Comparison of ENCODE assay signal across 22 mouse cellular contexts in the genomic region with DNA sequence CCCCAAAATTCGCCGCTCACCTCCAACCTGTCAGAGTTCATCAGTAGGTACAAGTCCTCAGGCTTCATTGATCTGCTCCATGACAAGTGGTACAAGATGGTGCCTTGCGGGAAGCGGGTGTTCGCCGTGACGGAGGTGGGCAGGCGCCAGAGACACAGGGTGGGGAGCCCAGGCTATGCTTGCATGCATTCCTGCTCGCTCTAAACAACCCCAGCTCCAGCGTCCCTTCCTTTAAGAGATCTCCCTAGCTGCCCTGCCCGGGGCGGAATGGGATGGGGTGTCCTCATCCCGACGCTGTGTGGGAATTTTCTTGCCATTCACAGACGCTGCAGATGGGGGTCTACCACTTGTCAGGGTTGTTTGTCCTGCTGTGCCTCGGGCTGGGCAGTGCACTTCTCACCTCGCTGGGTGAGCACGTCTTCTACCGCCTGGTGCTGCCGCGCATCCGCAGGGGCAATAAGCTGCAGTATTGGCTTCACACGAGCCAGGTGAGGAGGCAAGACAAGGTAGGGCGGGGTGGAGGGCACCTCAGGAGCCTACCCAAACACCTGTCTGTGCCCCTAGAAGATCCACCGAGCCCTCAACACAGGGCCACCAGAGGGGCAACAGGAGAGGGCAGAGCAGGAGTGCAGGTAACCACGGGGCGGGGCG. TPM values are rescaled to one million over a fixed set of nuclear protein-coding genes. Genes with fewer than 3 reads are reported as not detected.
DNase-seq lines count a peak whose midpoint lies in the region; ATAC-seq and TF ChIP-seq lines count a peak whose summit lies in the region.
"Had no signal": no experiment of that assay in that cellular context is flagged by ENCODE, and none has a peak within 500 bp of the region (broad histone marks: within the 10 kb centered on the region; RNA-seq: fewer than 3 reads in every experiment).

No protein-coding gene starts in this region.

- H3K27ac ChIP-seq in forebrain, embryonic 10.5 days = no peak overlapping the region
- no peak overlapping the region for H3K27ac ChIP-seq in forebrain, embryonic 12.5 days
- no peak overlapping the region for H3K27ac ChIP-seq in embryonic facial prominence, embryonic 10.5 days (replicated peaks)
- H3K27ac ChIP-seq: embryonic facial prominence, embryonic 12.5 days; forebrain, embryonic 13.5 days; gastrocnemius, adult 2 months; heart, embryonic 13.5 days; hindbrain, embryonic 14.5 days had no signal

- no peak for DNase-seq in forebrain, embryonic 10.5 days (ENCODE audit: extremely low spot score, low spot score)
- DNase-seq in embryonic facial prominence, embryonic 10.5 days (ENCODE audit: low spot score) = no peak
- no peak for DNase-seq in urinary bladder, postnatal 25 days (ENCODE audit: low spot score)
- DNase-seq: adrenal gland, postnatal 10 days; B cell, adult 2 months; cerebellum, adult 11 months; cerebellum, adult 8-10 months; cerebellum, postnatal 14 days; embryo, embryonic 11 days; gastrocnemius, adult 2 months; gastrocnemius, postnatal 25 days; heart, postnatal 4 days had no signal

- H3K9me3 ChIP-seq in forebrain, embryonic 10.5 days = peaks cover 10% of the 10 kb centered on the region; the same call in 1 of the 2 replicates
- no peaks in the 10 kb centered on the region for H3K9me3 ChIP-seq in forebrain, embryonic 12.5 days
- peaks cover 25% of the 10 kb centered on the region for H3K9me3 ChIP-seq in megakaryocyte, embryonic 14.5 days
- H3K9me3 ChIP-seq in E14TG2a.4 (ENCODE audit: low read length) = no peaks in the 10 kb centered on the region
- H3K9me3 ChIP-seq in embryonic facial prominence, embryonic 10.5 days = no peaks in the 10 kb centered on the region; the same call in 1 of the 2 replicates
- H3K9me3 ChIP-seq: embryonic facial prominence, embryonic 12.5 days; forebrain, embryonic 13.5 days had no signal

- 86% methylated on average over 28 of the region's 28 CpGs for WGBS in forebrain, embryonic 10.5 days
- 88% methylated on average over 28 of the region's 28 CpGs for WGBS in forebrain, embryonic 12.5 days
- 85% methylated on average over 28 of the region's 28 CpGs for WGBS in embryonic facial prominence, embryonic 10.5 days

- peaks cover 79% of the 10 kb centered on the region for H3K36me3 ChIP-seq in forebrain, embryonic 10.5 days (replicated peaks)
- H3K36me3 ChIP-seq in forebrain, embryonic 12.5 days (replicated peaks) = peaks cover 60% of the 10 kb centered on the region
- peaks cover 83% of the 10 kb centered on the region for H3K36me3 ChIP-seq in megakaryocyte, embryonic 14.5 days (replicated peaks; ENCODE audit: low read length)
- H3K36me3 ChIP-seq in E14TG2a.4 (ENCODE audit: insufficient read depth, low read length) = peaks cover 40% of the 10 kb centered on the region
- peaks cover 75% of the 10 kb centered on the region for H3K36me3 ChIP-seq in embryonic facial prominence, embryonic 10.5 days (replicated peaks)

- no peak overlapping the region for H3K4me2 ChIP-seq in forebrain, embryonic 12.5 days
- H3K4me2 ChIP-seq: embryonic facial prominence, embryonic 12.5 days; forebrain, embryonic 13.5 days; heart, embryonic 13.5 days; hindbrain, embryonic 14.5 days had no signal

- ATAC-seq in forebrain, embryonic 12.5 days (ENCODE audit: low FRiP score) = no peak
- ATAC-seq in megakaryocyte, adult 5-6 weeks (ENCODE audit: poor library complexity, severe bottlenecking) = no peak
- ATAC-seq: forebrain, embryonic 13.5 days had no signal

- peaks cover 15% of the 10 kb centered on the region for H3K4me1 ChIP-seq in forebrain, embryonic 10.5 days
- H3K4me1 ChIP-seq in forebrain, embryonic 12.5 days = peaks cover 11% of the 10 kb centered on the region
- peaks cover 39% of the 10 kb centered on the region for H3K4me1 ChIP-seq in megakaryocyte, embryonic 14.5 days
- H3K4me1 ChIP-seq in E14TG2a.4 (replicated peaks; ENCODE audit: low read depth, low read length) = peaks cover 88% of the 10 kb centered on the region
- H3K4me1 ChIP-seq in embryonic facial prominence, embryonic 10.5 days = peaks cover 11% of the 10 kb centered on the region

- H3K9ac ChIP-seq in forebrain, embryonic 12.5 days = no peak overlapping the region
- H3K9ac ChIP-seq: embryonic facial prominence, embryonic 12.5 days; forebrain, embryonic 13.5 days; heart, embryonic 13.5 days; hindbrain, embryonic 14.5 days had no signal

- H3K4me3 ChIP-seq in forebrain, embryonic 10.5 days = peak overlapping the region; percentile 5; the same call in 1 of the 2 replicates
- H3K4me3 ChIP-seq in forebrain, embryonic 12.5 days (replicated peaks) = no peak overlapping the region
- H3K4me3 ChIP-seq in megakaryocyte, embryonic 14.5 days (replicated peaks) = peak overlapping the region; percentile 64
- H3K4me3 ChIP-seq in E14TG2a.4 (replicated peaks; ENCODE audit: low read length) = peak overlapping the region; percentile 75
- H3K4me3 ChIP-seq in embryonic facial prominence, embryonic 10.5 days = 0 out of 2 replicates have a peak overlapping the region, but pooled peaks have one; percentile 3
- H3K4me3 ChIP-seq: embryonic facial prominence, embryonic 12.5 days; forebrain, embryonic 13.5 days; gastrocnemius, adult 2 months; heart, embryonic 13.5 days had no signal

- peaks cover 49% of the 10 kb centered on the region for H3K27me3 ChIP-seq in forebrain, embryonic 10.5 days (ENCODE audit: poor library complexity, severe bottlenecking)
- peaks cover 26% of the 10 kb centered on the region for H3K27me3 ChIP-seq in forebrain, embryonic 12.5 days
- peaks cover 19% of the 10 kb centered on the region for H3K27me3 ChIP-seq in megakaryocyte, embryonic 14.5 days (replicated peaks)
- peaks cover 61% of the 10 kb centered on the region for H3K27me3 ChIP-seq in E14TG2a.4 (ENCODE audit: insufficient read depth, low read length)
- H3K27me3 ChIP-seq in embryonic facial prominence, embryonic 10.5 days (replicated peaks; ENCODE audit: low read depth, poor library complexity, severe bottlenecking) = peaks cover 39% of the 10 kb centered on the region

- no peak for TF ChIP-seq CTCF in E14TG2a.4 (conservative IDR thresholded peaks at IDR 0.05; ENCODE audit: low read length)

RNA-seq across cellular contexts. Expression of a gene that starts 5.7 kb away (rescaled TPM):
- 0.20 and 0.31 TPM in 2 replicates for polyA plus RNA-seq in forebrain, embryonic 10.5 days (2016; fragmentation: Nextera tagmentation; extraction: Ambion mirVana)
- 0.46 TPM in 2 replicates for polyA plus RNA-seq in forebrain, embryonic 12.5 days (2016; fragmentation: Nextera tagmentation; extraction: Ambion mirVana)
- polyA plus RNA-seq in megakaryocyte, embryonic 14.5 days (2012; ENCODE audit: insufficient read depth, low replicate concordance) = not detected in 2 replicates
- not detected in 2 replicates for total RNA-seq in megakaryocyte, adult 5-6 weeks (2015)
- 0.18 TPM in 1 of 2 replicates, not detected in the other for total RNA-seq in megakaryocyte, adult 5-6 weeks (2017)
- 0.13 and 0.44 TPM in 2 replicates for polyA plus RNA-seq in embryonic facial prominence, embryonic 10.5 days (2016; fragmentation: Nextera tagmentation; extraction: Ambion mirVana)
- total RNA-seq: common myeloid progenitor, adult 5-6 weeks; gastrocnemius, postnatal 25 days; granulocyte monocyte progenitor cell, adult 5-6 weeks had no signal

RNA-seq across cellular contexts. Expression of a gene that starts 7.9 kb away (rescaled TPM):
- polyA plus RNA-seq in forebrain, embryonic 10.5 days (2016; fragmentation: Nextera tagmentation; extraction: Ambion mirVana) = 8.4 and 9.6 TPM in 2 replicates
- 14.7 and 19.2 TPM in 2 replicates for polyA plus RNA-seq in forebrain, embryonic 12.5 days (2016; fragmentation: Nextera tagmentation; extraction: Ambion mirVana)
- 293 and 686 TPM in 2 replicates for polyA plus RNA-seq in megakaryocyte, embryonic 14.5 days (2012; ENCODE audit: insufficient read depth, low replicate concordance)
- total RNA-seq in megakaryocyte, adult 5-6 weeks (2015) = 51.6 and 52.2 TPM in 2 replicates
- 52.1 and 53.2 TPM in 2 replicates for total RNA-seq in megakaryocyte, adult 5-6 weeks (2017)
- polyA plus RNA-seq in embryonic facial prominence, embryonic 10.5 days (2016; fragmentation: Nextera tagmentation; extraction: Ambion mirVana) = 12.3 and 12.4 TPM in 2 replicates

RNA-seq across cellular contexts. Expression of a gene that starts 12.2 kb away (rescaled TPM):
- 222 and 226 TPM in 2 replicates for polyA plus RNA-seq in forebrain, embryonic 10.5 days (2016; fragmentation: Nextera tagmentation; extraction: Ambion mirVana)
- 85.5 and 115 TPM in 2 replicates for polyA plus RNA-seq in forebrain, embryonic 12.5 days (2016; fragmentation: Nextera tagmentation; extraction: Ambion mirVana)
- polyA plus RNA-seq in megakaryocyte, embryonic 14.5 days (2012; ENCODE audit: insufficient read depth, low replicate concordance) = 1,011 and 1,303 TPM in 2 replicates
- total RNA-seq in megakaryocyte, adult 5-6 weeks (2015) = 174 and 175 TPM in 2 replicates
- total RNA-seq in megakaryocyte, adult 5-6 weeks (2017) = 286 and 299 TPM in 2 replicates
- 234 and 253 TPM in 2 replicates for polyA plus RNA-seq in embryonic facial prominence, embryonic 10.5 days (2016; fragmentation: Nextera tagmentation; extraction: Ambion mirVana)

RNA-seq across cellular contexts. Expression of a gene that starts 16.2 kb away (rescaled TPM):
- 165 and 167 TPM in 2 replicates for polyA plus RNA-seq in forebrain, embryonic 10.5 days (2016; fragmentation: Nextera tagmentation; extraction: Ambion mirVana)
- 94.4 and 96.0 TPM in 2 replicates for polyA plus RNA-seq in forebrain, embryonic 12.5 days (2016; fragmentation: Nextera tagmentation; extraction: Ambion mirVana)
- 22.2 and 23.8 TPM in 2 replicates for polyA plus RNA-seq in megakaryocyte, embryonic 14.5 days (2012; ENCODE audit: insufficient read depth, low replicate concordance)
- 10.6 and 15.7 TPM in 2 replicates for total RNA-seq in megakaryocyte, adult 5-6 weeks (2015)
- total RNA-seq in megakaryocyte, adult 5-6 weeks (2017) = 7.8 TPM in 2 replicates
- polyA plus RNA-seq in embryonic facial prominence, embryonic 10.5 days (2016; fragmentation: Nextera tagmentation; extraction: Ambion mirVana) = 166 TPM in 2 replicates

RNA-seq across cellular contexts. Expression of a gene that starts 20.1 kb away (rescaled TPM):
- polyA plus RNA-seq in forebrain, embryonic 10.5 days (2016; fragmentation: Nextera tagmentation; extraction: Ambion mirVana) = 2.9 and 3.1 TPM in 2 replicates
- 5.8 and 5.9 TPM in 2 replicates for polyA plus RNA-seq in forebrain, embryonic 12.5 days (2016; fragmentation: Nextera tagmentation; extraction: Ambion mirVana)
- 47.4 and 62.2 TPM in 2 replicates for polyA plus RNA-seq in megakaryocyte, embryonic 14.5 days (2012; ENCODE audit: insufficient read depth, low replicate concordance)
- 32.6 and 34.7 TPM in 2 replicates for total RNA-seq in megakaryocyte, adult 5-6 weeks (2015)
- 33.6 and 37.4 TPM in 2 replicates for total RNA-seq in megakaryocyte, adult 5-6 weeks (2017)
- 2.9 and 3.2 TPM in 2 replicates for polyA plus RNA-seq in embryonic facial prominence, embryonic 10.5 days (2016; fragmentation: Nextera tagmentation; extraction: Ambion mirVana)

Comparison
In these comparisons a context has a peak if more than half of its experiments do, and no peak if none do; other contexts are left out.
1. RNA of a gene that starts 7.9 kb away (polyA plus RNA-seq): 293 to 686 TPM in megakaryocyte, embryonic 14.5 days; 14.7 to 19.2 TPM in forebrain, embryonic 12.5 days, 12.3 to 12.4 TPM in embryonic facial prominence, embryonic 10.5 days and 8.4 to 9.6 TPM in forebrain, embryonic 10.5 days; every median in the first group is over 10 times any median in the second.